Mouse (Mus musculus) stomach, embryonic 16.5 days (tissue): Measurements from ENCODE around the gene Dvl3. TPM values are rescaled to one million over a fixed set of nuclear protein-coding genes. Genes with fewer than 3 reads are reported as not detected.

ENCODE experiments used
- ATAC-seq: fragments of 200-750 bp; cut with Nextera tagmentation; 2 replicates; pipeline ENCODE4 v1.8.0; 2017; ENCODE audit warnings: moderate number of reproducible peaks, moderate TSS enrichment; ENCODE audit not compliant: insufficient read depth, low FRiP score
- H3K27ac ChIP-seq: fragments of 300-500 bp; sonication (generic); 2 replicates; pipeline ENCODE4 v1.5.1; 2014; ENCODE audit warnings: low read length
- H3K27me3 ChIP-seq: fragments of 300-500 bp; sonication (generic); 2 replicates; pipeline ENCODE4 v1.6.1; 2014; ENCODE audit warnings: low read length, control low read depth, mixed read lengths; ENCODE audit not compliant: control insufficient read depth, insufficient read depth
- H3K36me3 ChIP-seq: fragments of 300-500 bp; sonication (generic); 2 replicates; pipeline ENCODE4 v1.6.1; 2014; ENCODE audit warnings: low read length; ENCODE audit not compliant: control insufficient read depth, insufficient read depth
- H3K4me1 ChIP-seq: fragments of 300-500 bp; sonication (generic); 2 replicates; pipeline ENCODE4 v1.6.1; 2014; ENCODE audit warnings: low read length, control low read depth, mixed read lengths; ENCODE audit not compliant: control insufficient read depth, insufficient read depth
- H3K4me2 ChIP-seq: fragments of 300-500 bp; sonication (generic); 2 replicates; pipeline ENCODE4 v1.6.1; 2014; ENCODE audit warnings: low read depth, low read length, mixed read lengths
- H3K4me3 ChIP-seq: fragments of 300-500 bp; sonication (generic); replicated peaks from 2 replicates; pipeline ENCODE4 v1.5.1; 2014; ENCODE audit warnings: mild to moderate bottlenecking, low read length
- H3K9ac ChIP-seq: fragments of 300-500 bp; sonication (generic); 2 replicates; pipeline ENCODE4 v1.6.1; 2014; ENCODE audit warnings: low read length
- H3K9me3 ChIP-seq: fragments of 300-500 bp; sonication (generic); replicated peaks from 2 replicates; pipeline ENCODE4 v1.6.1; 2016; ENCODE audit warnings: low read length, control low read depth; ENCODE audit not compliant: control insufficient read depth
- WGBS: fragments of 180-500 bp; shearing (Covaris S2); extraction: QIAGEN DNeasy Blood & Tissue Kit; methylation state at CpG from one replicate; pipeline ENCODE4 v1.1.7; 2014; 5-methylcytosine and 5-hydroxymethylcytosine counted together
- polyA plus RNA-seq: library from polyadenylated mRNA; unstranded; fragments of >200 nt; fragmentation: Nextera tagmentation; extraction: Ambion mirVana; gene quantifications from 2 replicates; pipeline ENCODE4 v1.2.1, GENCODE M21; 2015

The Dvl3 gene
- 17.4 and 17.6 TPM in 2 replicates for polyA plus RNA-seq

- Histone ChIP-seq H3K4me3 (peak within 1 kb of the TSS; percentile 100), H3K36me3 (no peaks in the 10 kb centered on the region), H3K9ac (peak within 1 kb of the TSS; percentile 98), H3K9me3 (no peaks in the 10 kb centered on the region), H3K27ac (peak within 1 kb of the TSS; percentile 97), H3K27me3 (no peaks in the 10 kb centered on the region), H3K4me1 (peaks cover 11% of the 10 kb centered on the region; the same call in 1 of the 2 replicates), H3K4me2 (peak within 1 kb of the TSS; percentile 78)
- WGBS: under 1% methylated on average over 50 of the region's 55 CpGs
- peak; percentile 97 for ATAC-seq
These were observed at the start of gene Dvl3 for GRCm38 (mm10) chr16:20516726-20517201. TSS of gene Dvl3 (plus strand) at chr16:20516982.

GRCm38 (mm10) chr16:20470981-20471380, 45.8 kb upstream of the Dvl3 start:
- H3K4me2 ChIP-seq: no peak overlapping the region
- no peak overlapping the region for H3K9ac ChIP-seq
- H3K27ac ChIP-seq: no peak overlapping the region
- no peaks in the 10 kb centered on the region for H3K4me1 ChIP-seq
- no peaks in the 10 kb centered on the region for H3K9me3 ChIP-seq
- WGBS: 88% methylated on average over 2 of the region's 2 CpGs
- no peaks in the 10 kb centered on the region for H3K27me3 ChIP-seq
- H3K4me3 ChIP-seq: no peak overlapping the region
- ATAC-seq: no peak
- no peaks in the 10 kb centered on the region for H3K36me3 ChIP-seq

GRCm38 (mm10) chr16:20471686-20472085, 45.1 kb upstream of the Dvl3 start:
- Histone ChIP-seq H3K4me2 (no peak overlapping the region), H3K27ac (no peak overlapping the region), H3K9me3 (no peaks in the 10 kb centered on the region), H3K4me3 (no peak overlapping the region), H3K9ac (no peak overlapping the region), H3K27me3 (no peaks in the 10 kb centered on the region), H3K36me3 (no peaks in the 10 kb centered on the region), H3K4me1 (no peaks in the 10 kb centered on the region)
- ATAC-seq: no peak
- 63% methylated on average over 1 of the region's 1 CpGs for WGBS

GRCm38 (mm10) chr16:20473748-20474147, 43.0 kb upstream of the Dvl3 start:
- Histone ChIP-seq H3K27me3 (no peaks in the 10 kb centered on the region), H3K36me3 (no peaks in the 10 kb centered on the region), H3K4me2 (no peak overlapping the region), H3K9me3 (no peaks in the 10 kb centered on the region), H3K9ac (no peak overlapping the region), H3K4me3 (no peak overlapping the region), H3K27ac (no peak overlapping the region), H3K4me1 (0 out of 2 replicates have a peak, but pooled peaks cover 2% of the 10 kb centered on the region)
- ATAC-seq: no peak
- WGBS: 80% methylated on average over 1 of the region's 1 CpGs

- Histone ChIP-seq H3K4me2 (no peak overlapping the region), H3K9ac (no peak overlapping the region), H3K27ac (no peak overlapping the region), H3K9me3 (no peaks in the 10 kb centered on the region), H3K4me1 (0 out of 2 replicates have a peak, but pooled peaks cover 2% of the 10 kb centered on the region), H3K36me3 (no peaks in the 10 kb centered on the region), H3K4me3 (no peak overlapping the region), H3K27me3 (no peaks in the 10 kb centered on the region)
- 87% methylated on average over 8 of the region's 8 CpGs for WGBS
- no peak for ATAC-seq
These were observed 42.6 kb upstream of the Dvl3 start for GRCm38 (mm10) chr16:20474211-20474610.

- H3K4me2 ChIP-seq: no peak overlapping the region
- no peaks in the 10 kb centered on the region for H3K36me3 ChIP-seq
- H3K4me1 ChIP-seq: 0 out of 2 replicates have a peak, but pooled peaks cover 2% of the 10 kb centered on the region
- H3K27me3 ChIP-seq: no peaks in the 10 kb centered on the region
- no peak overlapping the region for H3K9ac ChIP-seq
- H3K9me3 ChIP-seq: no peaks in the 10 kb centered on the region
- no peak overlapping the region for H3K4me3 ChIP-seq
- ATAC-seq: no peak
- no peak overlapping the region for H3K27ac ChIP-seq
- WGBS: 78% methylated on average over 6 of the region's 6 CpGs
These were observed 42.0 kb upstream of the Dvl3 start for GRCm38 (mm10) chr16:20474786-20475185.

GRCm38 (mm10) chr16:20475335-20475734, 41.4 kb upstream of the Dvl3 start:
- WGBS: 76% methylated on average over 1 of the region's 1 CpGs
- no peak overlapping the region for H3K4me2 ChIP-seq

GRCm38 (mm10) chr16:20476857-20477256, 39.9 kb upstream of the Dvl3 start:
- peak overlapping the region; percentile 39; the same call in 1 of the 2 replicates for H3K27ac ChIP-seq
- 17% methylated on average over 1 of the region's 1 CpGs for WGBS
- no peak overlapping the region for H3K4me3 ChIP-seq
- H3K9ac ChIP-seq: no peak overlapping the region
- no peaks in the 10 kb centered on the region for H3K27me3 ChIP-seq
- 0 out of 2 replicates have a peak, but pooled peaks cover 2% of the 10 kb centered on the region for H3K4me1 ChIP-seq
- H3K36me3 ChIP-seq: no peaks in the 10 kb centered on the region
- H3K9me3 ChIP-seq: no peaks in the 10 kb centered on the region
- ATAC-seq: peak; percentile 86; the same call in 1 of the 2 replicates
- no peak overlapping the region for H3K4me2 ChIP-seq

More at GRCm38 (mm10) chr16:20475335-20475734, 41.4 kb upstream of the Dvl3 start:
- Histone ChIP-seq H3K4me1 (0 out of 2 replicates have a peak, but pooled peaks cover 2% of the 10 kb centered on the region), H3K27me3 (no peaks in the 10 kb centered on the region), H3K4me3 (no peak overlapping the region), H3K9ac (no peak overlapping the region), H3K36me3 (no peaks in the 10 kb centered on the region), H3K9me3 (no peaks in the 10 kb centered on the region), H3K27ac (no peak overlapping the region)
- ATAC-seq: no peak

GRCm38 (mm10) chr16:20477270-20477669, 39.5 kb upstream of the Dvl3 start:
- 26% methylated on average over 3 of the region's 3 CpGs for WGBS
- no peak overlapping the region for H3K4me3 ChIP-seq

More at GRCm38 (mm10) chr16:20477270-20477669, 39.5 kb upstream of the Dvl3 start:
- Histone ChIP-seq H3K36me3 (no peaks in the 10 kb centered on the region), H3K4me1 (0 out of 2 replicates have a peak, but pooled peaks cover 2% of the 10 kb centered on the region), H3K27ac (peak overlapping the region; percentile 39; the same call in 1 of the 2 replicates), H3K4me2 (no peak overlapping the region), H3K9me3 (no peaks in the 10 kb centered on the region), H3K9ac (no peak overlapping the region), H3K27me3 (no peaks in the 10 kb centered on the region)
- ATAC-seq: peak; percentile 49; the same call in 1 of the 2 replicates
